Mouse (Mus musculus) brown adipose tissue, adult 24 weeks (tissue): ENCODE results near the gene Hmcn1. TPM values are rescaled to one million over a fixed set of nuclear protein-coding genes. Genes with fewer than 3 reads are reported as not detected.

Source experiments
- H3K27ac ChIP-seq: fragments of 200-500 bp; replicated peaks from 2 replicates; pipeline ENCODE4 v1.5.1; 2012; ENCODE audit warnings: low read depth, mild to moderate bottlenecking, low read length
- H3K4me1 ChIP-seq: fragments of 200-500 bp; 2 replicates; pipeline ENCODE4 v1.6.1; 2012; ENCODE audit warnings: low read length, mixed read lengths; ENCODE audit not compliant: control insufficient read depth, insufficient read depth, insufficient read length
- H3K4me3 ChIP-seq: fragments of 200-500 bp; 2 replicates; pipeline ENCODE4 v1.5.1; 2012; ENCODE audit warnings: low read depth, mild to moderate bottlenecking, low read length, moderate library complexity; ENCODE audit not compliant: insufficient read depth
- polyA plus RNA-seq: library from polyadenylated mRNA; stranded (reverse); fragments of >200 nt; gene quantifications from 2 replicates; pipeline ENCODE4 v1.2.4, GENCODE M21; 2012; ENCODE audit not compliant: missing spikeins, insufficient read depth, insufficient read length

The Hmcn1 gene
- polyA plus RNA-seq, 1 experiment, result 0.20 TPM

DNA sequence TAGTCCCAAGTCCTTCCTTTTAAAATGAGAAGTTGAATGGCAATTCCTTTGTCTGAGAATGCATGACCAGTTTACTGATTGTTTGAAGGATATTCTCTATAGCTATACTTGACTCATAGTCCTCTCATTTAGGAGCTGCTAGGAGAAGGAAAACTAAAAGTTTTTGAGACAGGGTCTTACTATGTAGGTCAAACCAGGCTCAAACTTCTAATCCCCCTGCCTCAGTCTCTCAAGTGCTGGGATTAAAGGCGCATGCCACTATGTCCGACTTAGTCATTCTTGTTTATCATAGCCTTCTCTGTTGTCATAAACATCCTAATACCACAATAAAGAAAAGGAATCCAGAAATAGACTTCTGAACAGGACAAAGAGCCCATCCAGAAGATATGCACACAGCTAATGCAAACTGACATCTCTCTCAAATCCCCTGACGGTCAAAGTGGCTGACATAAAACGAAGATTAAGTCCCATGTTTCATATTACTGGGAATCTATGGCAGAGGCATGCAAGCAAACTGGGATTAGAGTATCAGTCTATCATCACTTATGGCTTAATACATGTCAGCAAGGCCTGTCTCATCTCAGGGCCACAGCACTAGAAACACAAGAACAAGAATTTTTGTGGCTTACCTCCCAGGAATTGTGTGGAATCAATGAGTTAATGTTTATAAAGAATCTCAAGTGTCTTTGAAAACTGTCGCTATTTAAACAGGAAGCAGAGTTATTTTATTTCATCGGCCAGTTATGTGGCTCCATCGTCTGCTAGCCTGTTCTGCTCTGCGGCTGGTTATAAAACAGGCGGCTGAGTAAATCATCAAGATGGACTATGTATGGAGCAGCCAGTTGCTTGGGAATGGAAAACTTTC lies 188.8 kb downstream of the Hmcn1 start:
- no peaks in the 10 kb centered on the region for H3K4me1 ChIP-seq
- H3K27ac ChIP-seq, result no peak overlapping the region
- no peak overlapping the region for H3K4me3 ChIP-seq

DNA sequence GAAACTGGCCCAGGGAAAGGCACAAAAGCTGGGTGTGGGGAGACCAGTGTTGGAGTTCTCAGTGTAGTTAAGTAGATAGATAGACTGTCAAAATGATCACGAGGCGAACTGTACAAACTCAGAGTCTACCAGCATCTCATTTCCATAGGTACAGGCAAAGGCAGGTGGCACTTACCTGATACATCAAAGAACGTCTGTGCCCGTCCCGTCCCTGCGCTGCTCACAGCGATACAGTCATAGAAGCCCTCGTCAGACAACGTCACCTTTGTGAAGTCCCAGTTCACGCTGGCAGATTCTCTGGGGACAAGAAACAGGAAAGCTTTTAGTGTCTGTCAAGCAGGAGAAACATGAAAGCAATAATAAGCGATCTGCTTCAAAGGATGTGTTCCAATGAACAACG lies 190.6 kb downstream of the Hmcn1 start:
- Histone ChIP-seq H3K4me3 (no peak overlapping the region), H3K4me1 (no peaks in the 10 kb centered on the region), H3K27ac (no peak overlapping the region)

GRCm38 (mm10) chr1:150800611-150801263 lies 192.5 kb downstream of the Hmcn1 start:
- Histone ChIP-seq H3K4me3 (no peak overlapping the region), H3K27ac (no peak overlapping the region), H3K4me1 (no peaks in the 10 kb centered on the region)

DNA sequence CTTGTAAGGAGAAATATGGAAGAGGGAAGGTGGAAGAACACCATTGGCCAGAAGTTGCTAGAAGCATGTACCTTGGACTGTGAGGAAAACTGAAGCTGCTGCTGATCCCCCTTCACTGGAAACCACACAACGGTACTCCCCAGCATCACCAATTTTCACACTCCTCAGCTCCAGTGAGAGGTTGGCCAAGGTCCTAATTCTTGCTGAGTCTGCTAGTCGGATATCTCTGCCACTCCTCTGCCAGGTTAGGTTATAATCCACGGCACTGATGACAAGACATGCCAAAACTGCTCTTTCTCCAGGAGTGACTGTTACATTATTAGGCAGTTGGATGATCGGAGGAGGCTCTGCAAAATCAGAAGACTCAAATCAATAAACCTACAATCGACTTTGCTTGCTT lies 194.6 kb downstream of the Hmcn1 start:
- no peak overlapping the region for H3K27ac ChIP-seq
- no peak overlapping the region for H3K4me3 ChIP-seq
- H3K4me1 ChIP-seq, result no peaks in the 10 kb centered on the region

DNA sequence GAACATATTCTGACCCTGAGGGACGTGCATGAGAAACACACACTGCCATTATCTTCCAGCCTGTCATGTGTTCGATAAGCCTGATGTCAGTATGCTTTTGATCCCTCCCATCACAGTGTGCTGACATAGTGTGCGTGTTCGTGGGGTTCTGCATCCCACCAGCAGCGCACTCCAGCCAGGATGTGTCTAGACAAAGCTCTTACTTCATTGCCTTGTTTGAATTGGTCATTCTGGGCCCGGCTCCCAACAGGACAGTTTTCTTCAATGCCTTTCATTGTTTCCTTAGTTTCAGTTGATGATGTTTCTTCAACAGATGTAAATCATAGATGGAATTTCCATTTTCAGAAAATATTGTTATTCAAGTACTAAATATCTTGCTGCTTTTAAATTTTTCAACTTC lies 206.5 kb downstream of the Hmcn1 start:
- H3K4me3 ChIP-seq, result no peak overlapping the region
- no peak overlapping the region for H3K27ac ChIP-seq
- H3K4me1 ChIP-seq, result no peaks in the 10 kb centered on the region

- no peaks in the 10 kb centered on the region for H3K4me1 ChIP-seq
- H3K27ac ChIP-seq, result no peak overlapping the region
- H3K4me3 ChIP-seq, result no peak overlapping the region
Observed at GRCm38 (mm10) chr1:150783070-150783842, 210.0 kb downstream of the Hmcn1 start.

- Histone ChIP-seq H3K4me1 (no peaks in the 10 kb centered on the region), H3K27ac (no peak overlapping the region), H3K4me3 (no peak overlapping the region)
Observed at GRCm38 (mm10) chr1:150779902-150780301, 213.3 kb downstream of the Hmcn1 start.

DNA sequence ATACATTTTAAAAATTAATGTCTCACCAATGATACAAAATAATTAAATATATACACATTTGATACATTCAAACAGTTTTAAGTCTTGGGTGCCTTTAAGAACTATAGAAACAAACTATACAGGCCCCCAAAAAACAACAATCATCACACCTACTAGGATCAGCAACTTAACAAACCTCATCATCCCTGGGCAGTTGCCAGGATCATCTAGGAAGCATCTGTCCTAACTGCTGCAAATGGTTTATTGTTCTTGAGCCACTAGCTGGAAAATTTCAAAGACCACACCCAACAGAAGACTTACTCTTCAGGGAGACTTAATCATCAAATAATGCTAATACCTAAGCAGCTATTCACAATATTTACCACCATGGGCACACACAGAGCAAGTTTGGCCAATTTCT lies 216.5 kb downstream of the Hmcn1 start:
- H3K27ac ChIP-seq, result no peak overlapping the region
- no peaks in the 10 kb centered on the region for H3K4me1 ChIP-seq
- no peak overlapping the region for H3K4me3 ChIP-seq

DNA sequence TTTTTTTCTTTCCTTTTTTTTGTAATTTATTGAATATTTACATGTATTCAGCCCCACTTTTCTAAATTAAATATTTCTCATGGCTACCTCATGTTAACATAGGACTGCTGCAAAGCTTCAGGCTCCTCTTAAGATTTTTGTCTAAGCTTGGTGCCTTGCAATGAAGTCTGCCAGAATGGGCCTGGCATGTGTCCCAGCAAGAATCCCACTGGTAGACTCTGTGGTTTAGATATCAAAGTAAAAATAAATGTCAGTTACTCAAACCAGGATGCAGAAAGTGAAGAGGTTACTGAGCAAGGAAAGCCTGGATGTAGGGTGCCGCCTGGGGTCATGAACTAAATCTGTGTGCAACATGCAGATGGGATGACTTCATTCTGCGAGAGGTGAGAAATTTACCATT lies 217.5 kb downstream of the Hmcn1 start:
- Histone ChIP-seq H3K27ac (no peak overlapping the region), H3K4me1 (no peaks in the 10 kb centered on the region), H3K4me3 (no peak overlapping the region)

- no peak overlapping the region for H3K27ac ChIP-seq
Observed at GRCm38 (mm10) chr1:150772958-150773357, 220.3 kb downstream of the Hmcn1 start.

DNA sequence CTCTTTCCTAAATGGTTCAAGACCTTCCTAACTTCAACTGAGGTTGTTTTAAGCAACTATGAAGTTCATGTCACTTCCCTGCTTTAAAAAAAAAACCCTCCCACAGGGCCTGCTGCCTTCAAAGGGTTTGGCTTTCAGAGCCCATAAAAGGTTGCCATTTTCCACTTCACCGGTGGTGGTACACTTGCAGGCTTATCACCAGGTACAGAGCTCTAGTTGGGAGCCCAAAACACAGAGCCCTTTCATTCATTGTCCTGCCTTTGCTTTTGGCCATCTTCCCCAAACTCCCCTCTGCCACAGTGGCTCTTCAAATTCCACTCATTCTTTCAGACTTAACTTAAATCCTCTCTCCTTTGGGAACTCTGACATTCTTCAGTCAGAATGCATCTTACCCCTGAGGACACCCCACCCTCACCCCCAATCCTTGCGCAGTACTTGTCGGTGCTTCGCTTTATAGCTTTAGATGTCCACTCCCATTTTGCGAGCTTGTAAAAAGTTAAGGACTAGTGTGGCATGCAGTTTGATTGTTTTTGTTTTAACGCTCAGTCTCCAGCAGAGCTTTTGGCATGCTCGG lies 222.2 kb downstream of the Hmcn1 start:
- H3K4me3 ChIP-seq, result no peak overlapping the region
- H3K4me1 ChIP-seq, result no peaks in the 10 kb centered on the region
- H3K27ac ChIP-seq, result no peak overlapping the region

More at GRCm38 (mm10) chr1:150772958-150773357, 220.3 kb downstream of the Hmcn1 start:
- Histone ChIP-seq H3K4me3 (no peak overlapping the region), H3K4me1 (no peaks in the 10 kb centered on the region)

GRCm38 (mm10) chr1:150769836-150770235 lies 223.4 kb downstream of the Hmcn1 start:
- Histone ChIP-seq H3K27ac (no peak overlapping the region), H3K4me3 (no peak overlapping the region), H3K4me1 (no peaks in the 10 kb centered on the region)

GRCm38 (mm10) chr1:150761678-150762077 lies 231.6 kb downstream of the Hmcn1 start:
- Histone ChIP-seq H3K27ac (no peak overlapping the region), H3K4me3 (no peak overlapping the region), H3K4me1 (no peaks in the 10 kb centered on the region; the same call in 1 of the 2 replicates)

DNA sequence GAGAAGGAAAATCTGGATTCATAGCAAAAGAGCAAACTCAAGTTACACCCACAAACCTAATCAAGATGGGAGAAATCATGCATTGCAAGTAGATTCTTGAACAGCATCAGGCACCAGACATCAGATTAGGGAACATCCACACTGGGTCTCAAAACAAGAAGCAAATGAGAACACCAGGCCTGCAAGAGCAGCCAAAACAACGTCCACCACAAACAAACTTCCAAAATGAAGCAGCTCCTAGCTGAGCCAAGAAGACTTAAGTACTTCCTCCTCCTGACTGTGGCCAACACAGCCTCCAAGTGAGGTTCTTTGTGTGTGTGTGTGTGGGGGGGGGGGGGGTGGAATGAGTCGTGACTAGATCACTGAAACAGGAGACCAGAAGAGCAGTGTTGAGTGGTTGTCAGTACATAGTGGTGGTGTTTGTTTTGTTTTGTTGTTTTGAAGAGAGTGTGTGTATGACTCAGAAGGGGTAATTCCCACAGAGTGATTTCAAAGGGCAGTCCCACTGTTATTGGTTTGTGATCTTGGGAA lies 232.4 kb downstream of the Hmcn1 start:
- Histone ChIP-seq H3K4me3 (no peak overlapping the region), H3K4me1 (no peaks in the 10 kb centered on the region; the same call in 1 of the 2 replicates), H3K27ac (no peak overlapping the region)
